Mouse (Mus musculus): ENCODE data around the gene Klk10.

Klk10 gene

DNA sequence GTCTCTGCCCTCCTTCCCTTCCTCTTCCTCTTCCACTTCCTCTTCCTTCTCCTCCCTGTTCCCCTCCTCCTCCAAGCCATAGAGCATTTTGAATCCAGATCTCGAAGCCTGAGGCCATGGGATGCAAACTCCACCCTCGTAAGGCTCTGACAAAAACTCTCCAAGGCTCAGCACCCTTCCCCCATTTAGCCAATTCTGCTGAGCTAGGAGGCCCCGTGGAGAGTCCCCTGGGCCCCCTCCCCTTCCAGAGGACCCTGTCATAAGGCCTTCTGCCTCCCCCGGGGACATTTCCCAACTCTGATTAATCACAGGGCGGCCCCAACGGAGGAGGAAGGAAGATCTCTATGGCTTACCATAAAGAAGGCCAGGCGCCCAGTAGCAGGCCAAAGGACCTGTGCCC is 10.8 kb downstream of the Klk10 start, which contains the start of gene Klk9:
Gene Klk9, plus strand, starts transcription at position 301 of the 400 bp plus-strand sequence.
- in situ Hi-C loops (cut with MboI, MseI), result no loop called here

DNA sequence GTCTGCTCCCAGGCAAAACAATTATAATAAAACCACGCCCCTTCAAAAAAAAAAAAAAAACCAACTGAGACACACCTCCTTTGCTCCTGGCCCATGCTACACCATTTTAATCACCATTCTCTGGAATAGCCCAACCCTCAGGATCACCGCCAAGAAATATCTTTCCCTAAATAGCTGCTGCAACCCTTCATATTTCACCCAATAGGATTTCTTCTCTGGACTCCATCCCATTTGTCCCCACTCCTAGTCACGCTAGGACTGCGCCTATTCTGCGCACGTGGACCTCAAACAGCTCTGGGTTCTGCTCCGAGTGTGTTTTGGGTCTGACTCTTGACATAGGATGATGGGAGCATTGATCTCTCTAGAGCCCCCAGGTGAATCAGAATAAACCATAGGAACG is 15.5 kb downstream of the Klk10 start:
- in situ Hi-C loops (cut with MboI, MseI), result no loop called here

DNA sequence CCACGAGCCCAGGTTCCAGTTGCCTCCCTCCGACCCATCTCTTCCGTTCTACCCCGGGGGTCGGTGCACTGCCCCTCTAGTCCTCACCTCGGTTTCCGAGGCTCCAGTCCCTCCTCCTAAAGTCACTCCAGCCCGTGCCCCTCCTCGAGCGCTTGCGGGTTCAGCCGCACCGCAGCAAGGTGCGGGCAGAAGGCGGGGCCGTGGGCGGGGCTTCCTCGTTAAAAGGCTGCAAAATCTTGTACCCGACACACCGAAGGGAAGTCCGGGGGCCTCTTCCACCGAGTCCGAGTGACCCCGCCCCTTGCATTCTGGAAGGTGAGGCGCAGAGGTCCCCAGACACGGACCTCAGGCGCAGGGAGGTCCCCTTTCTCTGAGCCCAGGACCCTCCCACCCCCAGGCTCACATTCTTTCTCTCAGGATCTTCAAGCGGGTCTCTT is 16.5 kb downstream of the Klk10 start, which contains the start of gene Klk8:
Gene Klk8, plus strand, starts transcription at position 245 of the 437 bp plus-strand sequence.
- in situ Hi-C loops (cut with MboI, MseI), result no loop called here

GRCm38 (mm10) chr7:43797844-43798462 is 17.1 kb downstream of the Klk10 start:
- in situ Hi-C loops (cut with MboI, MseI), result no loop called here

DNA sequence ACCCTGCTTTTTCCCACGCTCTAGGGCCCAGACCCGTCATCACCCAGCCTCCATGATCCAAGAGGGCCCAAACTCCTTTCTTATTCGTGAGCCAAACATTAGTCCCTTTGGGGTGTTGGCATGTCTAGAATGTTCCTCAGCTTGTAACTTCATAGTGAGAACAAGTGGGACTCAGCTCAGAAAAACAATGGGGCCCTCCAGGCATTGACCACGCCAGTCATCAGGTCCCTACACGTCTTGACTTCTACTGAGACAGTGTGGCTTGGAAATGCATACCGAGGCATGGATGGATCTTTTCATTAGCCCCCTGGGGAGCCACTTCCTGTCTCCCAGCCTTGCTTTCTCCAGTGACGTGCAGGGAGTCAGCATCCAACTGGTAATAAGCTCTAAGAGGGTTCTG is 19.0 kb downstream of the Klk10 start:
- in situ Hi-C loops (cut with MboI, MseI), result no loop called here

DNA sequence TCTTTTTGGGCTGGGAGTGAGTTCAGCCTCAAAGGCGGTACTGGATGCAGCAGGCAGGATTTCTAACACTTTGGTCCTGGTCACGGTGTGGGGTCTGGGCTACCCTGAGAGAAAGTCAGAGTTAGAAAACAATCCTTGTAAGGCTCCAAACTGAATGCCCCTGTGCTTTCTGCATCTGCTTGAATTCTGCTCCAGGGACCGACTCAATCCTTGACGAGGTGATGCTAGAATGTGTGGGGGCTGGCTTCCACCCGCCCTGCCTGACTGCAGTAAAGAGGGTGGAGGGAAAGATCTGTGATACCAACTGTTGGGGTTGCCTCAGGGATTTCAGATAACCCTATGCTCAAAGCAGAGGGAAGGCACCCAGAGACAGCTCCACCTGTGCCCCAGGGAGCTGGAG is 30.2 kb downstream of the Klk10 start, which contains the start of gene Klk7:
Gene Klk7, plus strand, starts transcription at position 301 of the 400 bp plus-strand sequence.
- in situ Hi-C loops (cut with MboI, MseI), result no loop called here

GRCm38 (mm10) chr7:43815211-43815610 is 34.4 kb downstream of the Klk10 start:
- in situ Hi-C loops (cut with MboI, MseI), result no loop called here

- in situ Hi-C loops (cut with MboI, MseI), result no loop called here
Observed at GRCm38 (mm10) chr7:43816746-43817145, 35.9 kb downstream of the Klk10 start.

GRCm38 (mm10) chr7:43821581-43821980 is 40.7 kb downstream of the Klk10 start:
- in situ Hi-C loops (cut with MboI, MseI), result no loop called here

- in situ Hi-C loops (cut with MboI, MseI), result no loop called here
Observed at GRCm38 (mm10) chr7:43824199-43824598, 43.4 kb downstream of the Klk10 start, which contains the start of gene Klk6. Gene Klk6 (plus strand): TSS chr7:43824499.

- in situ Hi-C loops (cut with MboI, MseI), result no loop called here
Observed at GRCm38 (mm10) chr7:43826056-43826455, 45.2 kb downstream of the Klk10 start.

DNA sequence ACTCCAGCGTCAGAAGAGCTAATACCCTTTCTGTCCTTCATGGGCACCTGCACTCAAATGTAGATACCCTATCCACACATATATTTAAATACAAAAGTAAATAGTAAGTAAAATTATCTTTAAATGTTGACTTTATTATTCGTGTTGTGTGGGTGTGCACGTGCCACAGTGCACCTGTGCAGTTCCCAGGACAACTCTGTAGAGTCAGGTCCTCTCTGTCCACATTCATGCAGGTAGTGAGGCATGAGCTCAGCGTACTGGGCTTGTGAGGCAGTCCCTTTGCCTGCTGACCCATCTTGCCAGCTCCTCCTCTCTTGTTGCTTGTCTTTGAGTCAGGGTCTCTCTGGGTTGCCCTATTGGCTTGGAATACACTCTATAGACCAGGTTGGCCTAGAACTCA is 46.9 kb downstream of the Klk10 start:
- in situ Hi-C loops (cut with MboI, MseI), result no loop called here

DNA sequence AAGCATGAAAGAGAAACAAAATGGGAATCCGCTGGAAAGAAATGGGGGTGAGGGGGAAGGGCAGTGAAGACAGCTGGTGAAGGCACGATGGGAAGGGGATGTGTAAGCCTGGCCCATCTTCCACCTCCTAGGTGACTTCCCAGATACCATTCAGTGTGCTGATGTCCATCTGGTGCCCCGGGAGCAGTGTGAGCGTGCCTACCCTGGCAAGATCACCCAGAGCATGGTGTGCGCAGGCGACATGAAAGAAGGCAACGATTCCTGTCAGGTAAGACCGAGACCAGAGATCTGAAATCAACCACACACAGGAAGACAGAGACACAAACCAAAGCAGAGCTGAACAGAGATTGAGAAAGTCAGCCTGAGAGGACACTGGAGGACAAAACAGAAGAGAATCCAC is 48.2 kb downstream of the Klk10 start:
- in situ Hi-C loops (cut with MboI, MseI), result no loop called here

Measured in regulatory T cell (primary cell).